Mouse (Mus musculus) neural tube, embryonic 14.5 days (tissue): ENCODE data around the gene Tbc1d20. TPM values are rescaled to one million over a fixed set of nuclear protein-coding genes. Genes with fewer than 3 reads are reported as not detected.

Source experiments
- ATAC-seq: fragments of 200-750 bp; cut with Nextera tagmentation; 2 replicates; pipeline ENCODE4 v1.8.0; 2017; ENCODE audit warnings: low read depth, mild to moderate bottlenecking, moderate TSS enrichment, moderate library complexity
- H3K27ac ChIP-seq: fragments of 300-500 bp; sonication (generic); 2 replicates; pipeline ENCODE4 v1.5.1; 2014; ENCODE audit warnings: low read depth, mild to moderate bottlenecking, control low read depth, low read length, moderate library complexity, mixed read lengths
- H3K27me3 ChIP-seq: fragments of 300-500 bp; sonication (generic); 2 replicates; pipeline ENCODE4 v1.6.1; 2014; ENCODE audit warnings: low read length; ENCODE audit not compliant: control insufficient read depth, insufficient read depth
- H3K36me3 ChIP-seq: fragments of 300-500 bp; sonication (generic); 2 replicates; pipeline ENCODE4 v1.6.1; 2014; ENCODE audit warnings: low read length, mixed read lengths; ENCODE audit not compliant: control insufficient read depth, insufficient read depth
- H3K4me1 ChIP-seq: fragments of 300-500 bp; sonication (generic); 2 replicates; pipeline ENCODE4 v1.6.1; 2014; ENCODE audit warnings: low read length; ENCODE audit not compliant: control insufficient read depth, insufficient read depth
- H3K4me2 ChIP-seq: fragments of 300-500 bp; sonication (generic); 2 replicates; pipeline ENCODE4 v1.6.1; 2014; ENCODE audit warnings: mild to moderate bottlenecking, low read depth, low read length, control low read depth
- H3K4me3 ChIP-seq: fragments of 300-500 bp; sonication (generic); 2 replicates; pipeline ENCODE4 v1.5.1; 2014; ENCODE audit warnings: low read depth, low read length, control low read depth, mixed read lengths
- H3K9ac ChIP-seq: fragments of 300-500 bp; sonication (generic); replicated peaks from 2 replicates; pipeline ENCODE4 v1.6.1; 2014; ENCODE audit warnings: low read depth, mild to moderate bottlenecking, control low read depth, low read length, mixed read lengths
- H3K9me3 ChIP-seq: fragments of 300-500 bp; sonication (generic); 2 replicates; pipeline ENCODE4 v1.6.1; 2016; ENCODE audit warnings: low read length; ENCODE audit not compliant: control insufficient read depth
- WGBS: fragments of 180-500 bp; shearing (Covaris S2); extraction: QIAGEN DNeasy Blood & Tissue Kit; methylation state at CpG from one replicate; pipeline ENCODE4 v1.1.7; 2014; 5-methylcytosine and 5-hydroxymethylcytosine counted together
- polyA plus RNA-seq: library from polyadenylated mRNA; unstranded; fragments of >200 nt; fragmentation: Nextera tagmentation; extraction: Ambion mirVana; gene quantifications from 2 replicates; pipeline ENCODE4 v1.2.1, GENCODE M21; 2014

Tbc1d20 gene
- polyA plus RNA-seq, 1 experiment from 2014 or later: 28.0 TPM

DNA sequence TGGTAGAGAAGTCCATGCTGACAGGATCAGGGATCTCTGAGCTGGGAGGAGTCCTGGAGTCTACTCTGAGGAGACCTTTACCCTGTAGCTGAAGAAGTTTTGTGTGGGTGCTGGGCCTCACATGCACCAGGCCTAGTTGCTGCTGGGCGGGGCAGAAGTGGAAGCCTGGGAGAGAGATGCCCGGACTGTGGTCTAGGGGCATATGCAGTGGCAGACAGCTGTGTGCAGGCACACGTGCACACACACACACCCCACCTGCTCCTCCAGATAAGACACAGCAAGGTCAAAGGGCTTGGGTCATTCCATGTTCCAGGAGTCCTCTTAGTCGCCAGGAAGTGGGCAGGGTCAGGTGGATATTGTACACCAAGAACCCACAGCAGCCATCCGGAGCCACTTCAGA lies 66.0 kb downstream of the Tbc1d20 start:
- no peak for ATAC-seq
- H3K4me3 ChIP-seq: no peak overlapping the region
- 89% methylated on average over 5 of the region's 5 CpGs for WGBS
- no peaks in the 10 kb centered on the region for H3K27me3 ChIP-seq
- H3K4me2 ChIP-seq: no peak overlapping the region
- H3K36me3 ChIP-seq: no peaks in the 10 kb centered on the region
- no peaks in the 10 kb centered on the region for H3K9me3 ChIP-seq
- H3K4me1 ChIP-seq: 0 out of 2 replicates have a peak, but pooled peaks cover 5% of the 10 kb centered on the region
- no peak overlapping the region for H3K27ac ChIP-seq
- H3K9ac ChIP-seq: no peak overlapping the region

DNA sequence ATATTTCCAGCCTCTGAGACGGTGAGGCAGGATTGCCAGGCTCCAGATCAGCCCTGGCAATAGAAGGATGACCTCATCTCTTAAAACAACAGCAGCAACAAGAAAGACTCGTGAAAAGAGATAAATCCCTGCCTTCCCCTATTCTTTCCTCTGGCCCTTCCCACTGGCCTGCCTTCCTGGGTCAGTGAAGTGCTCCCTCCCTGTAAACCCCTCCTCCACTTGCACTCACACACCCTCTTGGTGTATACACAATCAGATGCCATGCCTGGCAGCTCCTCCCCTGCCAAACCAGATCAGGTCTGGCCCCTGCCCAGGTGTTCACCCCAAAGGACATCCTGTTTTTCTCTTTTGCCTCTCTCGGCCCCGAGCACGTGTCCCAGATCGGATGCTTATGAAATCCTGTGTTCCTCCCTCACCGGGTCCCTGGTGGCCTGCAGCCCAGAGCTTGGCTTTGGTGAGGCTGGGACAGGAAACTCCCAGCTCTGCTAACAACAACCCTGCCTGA lies 66.7 kb downstream of the Tbc1d20 start:
- Histone ChIP-seq H3K36me3 (no peaks in the 10 kb centered on the region), H3K4me2 (no peak overlapping the region), H3K27me3 (no peaks in the 10 kb centered on the region), H3K9ac (no peak overlapping the region), H3K4me1 (0 out of 2 replicates have a peak, but pooled peaks cover 5% of the 10 kb centered on the region), H3K9me3 (no peaks in the 10 kb centered on the region), H3K4me3 (no peak overlapping the region), H3K27ac (no peak overlapping the region)
- ATAC-seq: no peak
- WGBS: 61% methylated on average over 7 of the region's 7 CpGs

DNA sequence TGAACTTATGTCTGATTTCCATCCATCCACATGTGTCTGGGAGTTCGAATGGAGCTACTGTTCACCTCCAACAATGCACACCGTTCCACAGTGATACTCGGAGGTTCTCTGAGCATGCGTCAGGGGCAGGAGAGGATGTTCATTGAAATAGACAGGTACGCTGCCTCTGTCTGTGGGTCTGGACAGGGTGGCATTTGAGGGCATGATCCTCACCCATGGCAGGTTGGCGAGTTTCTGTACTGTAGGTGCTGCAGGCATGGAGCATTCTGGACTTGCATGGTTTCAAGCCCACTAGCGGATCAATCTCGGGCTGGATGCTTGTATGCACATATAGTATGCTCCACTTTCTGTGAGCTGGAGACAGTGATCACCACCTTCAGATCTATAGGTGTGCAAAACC lies 67.6 kb downstream of the Tbc1d20 start:
- H3K9me3 ChIP-seq: no peaks in the 10 kb centered on the region
- WGBS: 88% methylated on average over 8 of the region's 8 CpGs
- no peak for ATAC-seq
- no peaks in the 10 kb centered on the region for H3K36me3 ChIP-seq
- H3K4me1 ChIP-seq: 0 out of 2 replicates have a peak, but pooled peaks cover 5% of the 10 kb centered on the region
- H3K4me2 ChIP-seq: no peak overlapping the region
- no peak overlapping the region for H3K9ac ChIP-seq
- no peak overlapping the region for H3K27ac ChIP-seq
- H3K27me3 ChIP-seq: no peaks in the 10 kb centered on the region
- H3K4me3 ChIP-seq: no peak overlapping the region

Other genes starting within 250 kb of the Tbc1d20 start
- gene Scrt2, start 212.3 kb upstream of the Tbc1d20 start, polyA plus RNA-seq: 15.7 and 17.9 TPM in 2 replicates
- gene Srxn1, start 188.3 kb upstream of the Tbc1d20 start, polyA plus RNA-seq: 22.5 and 23.4 TPM in 2 replicates
- 1.3 and 3.3 TPM in 2 replicates for gene Tcf15, start 150.3 kb upstream of the Tbc1d20 start, polyA plus RNA-seq
- 94.7 and 155 TPM in 2 replicates for gene Csnk2a1, start 67.0 kb upstream of the Tbc1d20 start, polyA plus RNA-seq
- gene Rbck1, start 38.8 kb downstream of the Tbc1d20 start, polyA plus RNA-seq: 98.5 and 107 TPM in 2 replicates
- 1.1 and 1.6 TPM in 2 replicates for gene Trib3, start 50.2 kb downstream of the Tbc1d20 start, polyA plus RNA-seq
- gene Nrsn2, start 82.8 kb downstream of the Tbc1d20 start, polyA plus RNA-seq: 42.9 and 54.4 TPM in 2 replicates
- gene Sox12, start 104.2 kb downstream of the Tbc1d20 start, polyA plus RNA-seq: 19.2 and 19.7 TPM in 2 replicates
- gene Zcchc3, start 121.2 kb downstream of the Tbc1d20 start, polyA plus RNA-seq: 14.5 and 18.0 TPM in 2 replicates
- 0.87 and 0.99 TPM in 2 replicates for gene 6820408C15Rik, start 121.8 kb downstream of the Tbc1d20 start, polyA plus RNA-seq
- not detected in 2 replicates for gene Defb23, start 170.8 kb downstream of the Tbc1d20 start, polyA plus RNA-seq
- not detected in 2 replicates for gene Defb20, start 183.2 kb downstream of the Tbc1d20 start, polyA plus RNA-seq
- not detected in 2 replicates for gene Defb22, start 196.3 kb downstream of the Tbc1d20 start, polyA plus RNA-seq
- gene Defb26, start 217.9 kb downstream of the Tbc1d20 start, polyA plus RNA-seq: not detected in 2 replicates
- not detected in 2 replicates for gene Defb28, start 224.4 kb downstream of the Tbc1d20 start, polyA plus RNA-seq
- not detected in 2 replicates for gene Defb29, start 246.3 kb downstream of the Tbc1d20 start, polyA plus RNA-seq